Mouse (Mus musculus): ENCODE measurements around the gene Homer1. TPM values are rescaled to one million over a fixed set of nuclear protein-coding genes. Genes with fewer than 3 reads are reported as not detected.

Gene Homer1
- polyA plus RNA-seq, 1 experiment from 2014 or later: 15.1 TPM

- in situ Hi-C loops (cut with MboI; ENCODE audit: low pct_unique_long_range_greater_than_20kb): no loop called here
- POLR2A ChIA-PET: no interaction called here
- no peaks in the 10 kb centered on the region for H3K27me3 ChIP-seq
- ATAC-seq: no peak
- TF ChIP-seq CTCF (IDR thresholded peaks at IDR 0.05): no peak
- no peak for DNase-seq (ENCODE audit: low read depth, low spot score)
- CTCF ChIA-PET: interaction anchor here (0.7 kb wide), 1 partner anchor 9 kb away, joined by 3 read pairs; no protein-coding TSS in a partner anchor
These were observed 140.7 kb downstream of the Homer1 start for GRCm38 (mm10) chr13:93440167-93440566.

- ChIA-PET POLR2A (no interaction called here), CTCF (interaction anchor here (0.9 to 1.6 kb wide), 2 partner anchors 9 to 15 kb away, joined by 3 to 4 read pairs; no protein-coding TSS in a partner anchor)
- H3K27me3 ChIP-seq: no peaks in the 10 kb centered on the region
- DNase-seq (ENCODE audit: low read depth, low spot score): no peak
- TF ChIP-seq CTCF (IDR thresholded peaks at IDR 0.05): no peak
- in situ Hi-C loops (cut with MboI; ENCODE audit: low pct_unique_long_range_greater_than_20kb): no loop called here
- ATAC-seq: no peak
These were observed 153.8 kb downstream of the Homer1 start for GRCm38 (mm10) chr13:93453275-93453674.

Other genes starting within 250 kb of the Homer1 start
- not detected for gene Cmya5, start 154.9 kb upstream of the Homer1 start, polyA plus RNA-seq (2021)
- gene Tent2, start 107.2 kb upstream of the Homer1 start, polyA plus RNA-seq (2021): 32.6 TPM
- 15.6 TPM for gene Jmy, start 200.2 kb downstream of the Homer1 start, polyA plus RNA-seq (2021)

Measured in Patski (cell line).